Mouse (Mus musculus) adrenal gland, adult 8-10 months (tissue): ENCODE measurements around the gene Akr1c21. TPM values are rescaled to one million over a fixed set of nuclear protein-coding genes. Genes with fewer than 3 reads are reported as not detected.
"Not testable (repeated sequence)": the region's sequence is repeated elsewhere in the genome, so short reads cannot be mapped to it uniquely, and the experiment has no call there.

Experiments used
- DNase-seq: peaks from one replicate; pipeline ENCODE4 v3.0.0; 2022
- total RNA-seq, 4 experiments: library from RNA; stranded (reverse); gene quantifications; 2 replicates each; pipeline ENCODE4 v1.2.4; 2022

Gene Akr1c21
- not detected for total RNA-seq

GRCm38 (mm10) chr13:4573871-4574270, at the start of gene Akr1c21:
TSS of gene Akr1c21 (plus strand) at chr13:4574075.
- no peak for DNase-seq

- no peak for DNase-seq
These were observed 14.7 kb upstream of the Akr1c21 start for GRCm38 (mm10) chr13:4559143-4559542.

DNA sequence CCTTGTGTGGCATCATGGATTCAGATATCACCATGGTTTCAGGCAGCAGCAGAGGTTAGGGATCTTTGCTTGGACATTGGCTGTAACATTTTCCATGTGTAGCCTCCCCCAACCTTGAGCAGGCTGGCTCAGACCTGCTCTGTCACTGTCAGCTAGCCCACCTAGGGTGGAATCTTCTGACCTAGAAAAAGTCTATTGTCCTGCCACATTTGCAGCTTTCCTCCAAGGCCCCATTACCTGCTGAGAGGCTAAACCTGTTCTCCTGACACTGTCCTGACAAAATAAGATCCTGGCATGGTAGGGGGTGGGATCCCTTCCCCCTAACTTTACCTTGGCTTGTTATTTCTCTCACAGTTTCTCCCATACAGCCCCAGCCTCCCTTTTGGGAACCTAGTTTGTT, 13.4 kb upstream of the Akr1c21 start:
- no peak for DNase-seq

DNA sequence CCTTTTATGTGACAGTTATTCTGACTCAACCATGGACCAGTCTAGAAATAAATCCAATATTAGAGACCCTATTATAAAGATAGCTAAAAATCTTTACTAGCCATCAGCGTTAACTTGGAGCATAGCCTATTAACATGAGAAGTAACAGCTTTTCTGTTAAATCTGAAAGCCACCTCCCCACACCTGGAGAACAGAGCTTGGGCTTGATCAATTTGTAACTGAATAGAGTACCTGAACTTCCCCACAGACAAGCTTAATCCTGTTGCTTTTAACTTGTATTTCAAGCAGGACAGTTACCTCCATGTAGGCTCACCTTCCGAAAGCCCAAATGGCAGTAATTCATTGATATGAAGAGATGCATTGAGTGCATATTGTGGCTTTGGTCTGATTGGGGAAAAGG, 7.9 kb upstream of the Akr1c21 start:
- DNase-seq: no peak

GRCm38 (mm10) chr13:4576921-4577320, 3.0 kb downstream of the Akr1c21 start:
- no peak for DNase-seq

- DNase-seq: not testable (repeated sequence)
These were observed 29.6 kb downstream of the Akr1c21 start for GRCm38 (mm10) chr13:4603431-4603830.

DNA sequence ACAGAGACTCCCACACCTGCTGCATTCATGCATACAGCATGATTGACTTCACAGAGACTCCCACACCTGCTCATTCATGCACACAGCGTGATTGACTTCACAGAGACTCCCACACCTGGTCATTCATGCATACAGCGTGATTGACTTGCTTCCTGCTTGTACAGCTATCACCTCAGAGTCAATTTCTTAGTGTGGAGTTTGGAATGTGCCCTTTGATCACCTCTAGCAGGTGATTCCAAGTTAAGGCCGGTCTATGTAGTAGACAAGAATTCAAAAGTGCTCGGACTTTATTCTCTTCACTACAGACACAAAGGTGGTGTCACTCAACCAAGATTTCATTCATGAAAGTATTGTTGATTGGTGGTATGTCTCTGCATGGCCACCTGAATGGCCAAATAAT, 32.9 kb downstream of the Akr1c21 start:
- DNase-seq: no peak

GRCm38 (mm10) chr13:4608530-4608929, 34.7 kb downstream of the Akr1c21 start:
- DNase-seq: no peak

DNA sequence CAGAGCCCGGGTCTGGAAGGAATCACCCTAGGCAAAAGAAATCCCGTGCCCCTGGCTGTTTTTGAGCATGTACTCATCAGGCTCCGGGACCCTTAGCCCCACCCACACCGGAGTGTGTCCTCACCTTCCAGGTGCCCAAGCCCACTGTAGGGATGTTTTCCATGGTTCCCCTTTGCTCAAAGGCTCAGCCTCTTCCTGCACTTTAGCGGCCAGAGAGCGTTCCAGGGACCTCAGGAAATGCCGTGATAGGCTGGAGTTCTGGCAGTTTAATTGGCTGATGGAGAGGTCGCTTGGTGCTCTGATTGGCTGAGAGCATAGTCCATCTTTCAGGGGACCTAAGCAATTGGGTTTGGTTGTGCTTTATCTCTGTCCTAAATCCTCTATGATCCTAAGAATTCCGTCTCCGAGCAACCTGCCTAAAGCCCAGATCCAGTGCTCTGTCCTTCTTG, 35.1 kb downstream of the Akr1c21 start, which contains the start of gene Akr1e1:
Gene Akr1e1 (minus strand): TSS at position 214 of the 449 bp plus-strand sequence.
- DNase-seq: peak; percentile 93

DNA sequence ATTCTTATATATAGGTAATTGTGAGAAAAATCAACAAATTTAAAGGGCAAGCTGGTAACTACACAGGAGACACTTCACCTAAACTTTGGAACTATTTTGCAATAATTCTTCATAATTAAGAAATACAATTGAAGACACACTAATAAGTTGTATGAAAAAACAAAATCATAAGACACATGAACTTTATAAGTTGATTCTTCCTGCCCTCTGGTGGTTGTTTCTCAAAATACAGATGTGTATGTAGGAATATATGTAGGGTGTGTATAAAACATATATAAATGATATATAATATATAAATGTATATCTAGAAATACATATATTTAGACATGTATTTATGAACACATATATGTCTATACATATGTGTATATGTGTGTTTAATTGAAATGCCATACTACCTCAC, 37.0 kb downstream of the Akr1c21 start:
- DNase-seq: no peak

Other genes starting within 250 kb of the Akr1c21 start
- gene Akr1c6, start 139.8 kb upstream of the Akr1c21 start, total RNA-seq: under 1 TPM in 2 of 4 experiments, not detected in 2; 0.46 to 0.56 TPM
- under 1 TPM in 3 of 4 experiments, not detected in 1; 0.35 to 0.97 (median 0.73) TPM for gene Akr1c20, start 50.7 kb upstream of the Akr1c21 start, total RNA-seq
- gene Akr1e1, start 35.1 kb downstream of the Akr1c21 start, total RNA-seq: 10 to 100 TPM; 29.6 to 36.7 (median 32.2) TPM